Mouse (Mus musculus) lung, postnatal 4 days (tissue): ENCODE results near the gene Kank1.

Experiments used
- DNase-seq, 2 experiments: peaks; one replicate each; pipeline ENCODE4 v3.0.0; 2021

Kank1 gene

DNA sequence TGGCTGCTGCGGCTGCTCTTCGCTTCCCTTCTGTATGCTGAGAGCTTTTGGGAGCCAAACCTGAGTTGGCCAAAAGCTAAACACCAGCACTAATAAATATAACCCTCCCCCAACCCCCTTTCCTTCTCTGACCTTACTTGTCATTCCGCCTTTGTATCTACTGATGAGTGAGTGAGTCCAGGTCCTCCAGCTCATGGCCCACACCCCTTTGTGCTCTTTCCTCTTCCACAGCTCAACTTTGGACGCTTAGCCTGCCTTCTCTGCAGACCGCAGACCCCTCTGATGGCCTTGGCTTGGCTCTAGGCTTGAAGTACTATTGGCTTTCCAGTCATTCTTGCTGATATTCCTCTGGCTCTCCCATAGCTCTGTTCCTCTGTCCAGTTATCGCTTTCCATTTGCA is 16.4 kb downstream of the Kank1 start:
- DNase-seq = no peak

DNA sequence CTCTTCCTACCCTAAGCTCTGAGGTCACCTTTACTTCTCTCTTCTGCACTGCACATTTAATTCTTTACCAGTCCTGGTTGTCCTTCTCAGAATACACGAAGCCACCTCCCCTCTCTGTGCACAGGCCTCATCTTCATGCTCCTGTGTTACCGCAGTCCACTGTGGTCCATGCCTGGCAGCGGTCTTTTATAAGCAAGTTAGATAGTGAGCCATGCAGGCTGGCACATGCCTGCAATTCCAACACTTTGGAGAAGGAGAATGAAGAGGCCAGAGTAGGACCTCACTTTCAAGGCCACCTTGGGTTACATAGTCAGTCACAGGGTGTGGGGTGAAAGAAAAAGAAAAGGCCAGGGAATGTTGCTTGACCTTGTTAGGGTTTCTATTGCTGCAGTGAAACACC is 16.9 kb downstream of the Kank1 start:
- DNase-seq = no peak

DNA sequence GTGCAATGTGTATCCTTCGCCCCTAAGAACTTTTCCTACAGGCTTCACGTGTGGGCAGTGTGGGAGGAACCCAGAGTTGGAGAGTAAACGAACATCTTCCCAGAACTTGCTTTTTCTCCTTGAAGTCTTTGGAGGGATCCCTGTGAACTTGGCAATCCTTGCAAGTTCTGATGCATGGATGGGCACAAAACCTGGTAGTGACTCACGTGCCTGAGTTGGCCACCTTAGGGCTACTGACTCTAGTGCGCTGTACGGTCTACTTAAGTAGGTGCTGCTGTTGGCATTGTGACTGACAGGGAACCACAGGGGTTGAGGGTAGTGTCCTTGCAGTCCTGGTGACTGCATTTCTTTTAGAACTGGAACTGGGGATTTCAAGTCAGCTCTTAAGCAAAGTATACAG is 21.5 kb downstream of the Kank1 start:
- no peak for DNase-seq

DNA sequence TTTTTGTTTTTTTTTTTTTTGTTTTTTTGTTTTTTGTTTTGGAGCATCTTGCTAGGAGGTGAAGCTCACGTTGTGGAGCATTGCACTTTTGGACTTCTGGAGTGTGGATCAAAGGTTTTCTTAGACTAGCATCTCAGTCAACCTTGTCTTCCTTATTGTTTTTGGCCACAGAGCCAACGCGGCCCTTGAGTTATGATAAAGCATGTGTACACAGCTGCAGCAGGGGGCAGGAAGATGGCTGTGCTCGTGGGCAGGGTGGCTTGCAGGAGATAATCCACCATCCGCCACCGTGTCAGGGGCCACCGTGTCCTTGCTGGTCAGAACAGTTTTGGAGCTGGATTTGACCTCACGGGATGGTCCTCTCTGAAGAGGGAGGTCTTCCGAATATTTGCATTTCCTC is 29.4 kb downstream of the Kank1 start:
- DNase-seq = no peak

DNA sequence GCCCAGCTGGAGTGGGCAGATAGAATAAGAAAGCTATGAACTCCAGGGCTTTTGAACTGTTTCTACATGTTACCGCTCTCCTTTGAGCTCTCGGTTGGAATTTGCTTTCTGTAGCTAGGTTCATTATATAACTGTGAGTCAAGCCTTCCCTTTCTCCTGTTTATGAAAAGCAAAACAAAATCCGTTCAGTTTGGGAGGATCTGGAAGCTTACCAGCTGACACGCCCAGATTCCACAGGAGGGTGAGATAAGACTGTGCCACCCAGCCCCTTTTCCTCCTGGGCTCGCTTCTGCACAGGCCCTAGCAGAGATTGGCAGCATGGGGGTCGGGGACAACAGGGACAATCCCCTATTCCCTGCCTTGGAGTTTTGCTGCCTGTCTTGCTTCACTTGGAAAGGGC is 30.5 kb downstream of the Kank1 start:
- DNase-seq = peak; percentile 33 to 43

DNA sequence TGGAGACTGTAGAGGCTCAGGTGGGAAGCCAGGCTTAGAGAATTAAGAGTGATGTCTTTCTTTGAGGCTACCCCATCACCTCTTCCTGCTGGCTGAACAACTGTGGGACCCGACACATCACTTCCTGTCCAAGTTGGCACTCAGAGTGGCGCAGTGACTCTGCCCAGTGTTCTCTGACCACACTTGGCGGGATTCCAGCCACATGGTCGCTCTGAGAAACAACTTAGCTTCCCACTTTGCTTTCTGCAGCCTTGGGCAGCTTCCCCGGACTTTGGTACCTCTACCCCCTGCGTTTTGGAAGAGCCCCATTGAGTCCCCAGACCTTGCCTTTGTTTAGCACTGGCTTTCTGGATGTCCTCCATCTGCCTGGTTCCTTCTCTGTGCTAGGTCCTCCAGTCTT is 31.8 kb downstream of the Kank1 start:
- DNase-seq = peak; percentile 58 to 69

DNA sequence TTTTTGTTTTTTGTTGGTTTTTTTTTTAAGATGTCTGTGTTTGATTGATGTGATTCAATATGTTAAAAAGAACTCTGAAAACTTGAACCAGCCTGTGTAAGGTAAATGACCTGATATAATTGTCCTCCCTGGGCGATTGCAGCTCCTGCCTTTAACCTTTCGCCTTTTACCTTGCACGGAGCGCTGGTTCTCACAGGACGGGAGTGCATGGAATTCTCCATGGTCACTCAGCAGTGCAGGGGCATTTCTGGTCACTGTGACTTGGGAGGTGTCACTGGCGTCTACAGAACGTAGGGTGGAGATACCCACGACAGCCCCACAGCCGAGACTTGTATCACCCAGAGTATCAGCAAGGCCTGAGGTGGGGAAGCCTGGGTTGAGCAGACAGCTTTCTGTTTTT is 34.8 kb downstream of the Kank1 start:
- no peak for DNase-seq

DNA sequence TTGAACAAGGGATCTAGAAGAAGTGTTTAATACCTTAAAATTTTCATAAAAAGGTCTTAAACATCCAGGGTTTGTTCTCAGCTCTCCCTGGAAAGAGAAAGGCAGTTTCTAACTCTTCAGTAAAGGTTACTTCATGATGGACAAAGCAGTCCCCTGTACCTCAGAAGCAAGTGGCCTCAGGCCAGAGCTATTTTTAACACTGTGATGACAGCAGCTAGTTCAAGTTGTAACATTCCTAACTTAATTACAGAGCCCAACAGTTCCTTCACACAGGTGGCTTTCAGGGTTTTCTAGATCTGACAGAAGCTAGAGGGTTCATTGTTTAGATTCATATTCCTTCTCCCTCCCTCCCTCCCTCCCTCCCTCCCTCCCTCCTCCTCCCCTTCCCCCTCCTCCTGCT is 36.4 kb downstream of the Kank1 start:
- DNase-seq = no peak

DNA sequence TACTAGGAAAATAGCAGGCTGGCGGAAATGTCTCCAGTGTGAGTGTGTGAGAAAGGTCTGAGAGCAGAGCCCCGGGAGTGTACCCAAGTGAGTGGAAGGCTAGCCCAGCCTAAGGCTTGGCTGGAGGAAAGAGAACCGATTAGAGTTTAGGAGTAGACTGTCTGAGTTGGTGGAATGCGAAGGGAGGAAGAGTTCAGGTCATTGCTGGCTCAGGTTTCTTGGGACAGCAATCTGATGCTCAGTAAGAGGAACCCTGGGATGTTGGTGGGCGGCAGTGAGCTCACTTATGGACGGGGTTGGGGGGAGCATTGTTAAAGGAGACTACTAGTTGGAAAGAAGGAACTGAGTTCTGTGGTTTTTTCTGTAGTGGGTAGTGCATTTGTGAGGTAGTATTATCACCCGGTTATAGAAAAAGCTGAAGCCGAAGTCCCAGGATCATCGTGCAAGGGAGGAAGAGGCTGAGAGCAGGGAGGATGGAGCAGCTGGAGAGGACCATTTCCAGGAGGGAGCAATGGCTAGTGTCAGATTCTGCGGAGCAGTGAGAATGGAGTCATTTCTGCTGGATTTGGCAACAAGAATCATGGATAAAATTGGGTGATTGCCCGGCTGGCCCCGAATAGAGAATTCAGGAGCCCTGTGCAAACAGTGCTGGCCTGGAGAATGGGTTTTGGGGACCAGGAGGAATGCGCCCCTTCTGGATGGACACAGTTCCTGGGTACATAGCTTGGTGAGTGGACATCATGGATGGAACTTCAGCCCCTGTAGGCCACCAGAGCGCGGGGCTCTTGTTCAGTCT is 40.0 kb downstream of the Kank1 start:
- no peak for DNase-seq

DNA sequence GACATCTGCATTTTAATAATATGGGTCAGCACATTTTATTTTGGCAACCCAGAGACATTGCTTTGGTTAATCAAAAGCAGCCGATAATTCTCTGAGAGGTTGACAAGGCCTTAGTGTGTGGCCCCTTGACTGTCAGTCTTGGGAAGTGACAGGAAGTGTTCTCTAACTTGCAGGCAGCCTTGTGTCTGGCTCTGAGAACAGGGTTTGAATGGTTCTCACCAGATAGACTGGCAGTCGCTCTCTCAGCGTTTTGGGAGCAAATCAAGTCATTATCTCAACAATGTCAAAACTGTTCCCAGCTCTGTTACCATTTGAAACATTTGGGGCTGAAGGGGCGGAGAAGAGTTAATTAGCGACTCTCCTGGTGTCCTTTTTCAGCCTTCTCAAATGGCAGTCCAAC is 41.0 kb downstream of the Kank1 start:
- no peak for DNase-seq

DNA sequence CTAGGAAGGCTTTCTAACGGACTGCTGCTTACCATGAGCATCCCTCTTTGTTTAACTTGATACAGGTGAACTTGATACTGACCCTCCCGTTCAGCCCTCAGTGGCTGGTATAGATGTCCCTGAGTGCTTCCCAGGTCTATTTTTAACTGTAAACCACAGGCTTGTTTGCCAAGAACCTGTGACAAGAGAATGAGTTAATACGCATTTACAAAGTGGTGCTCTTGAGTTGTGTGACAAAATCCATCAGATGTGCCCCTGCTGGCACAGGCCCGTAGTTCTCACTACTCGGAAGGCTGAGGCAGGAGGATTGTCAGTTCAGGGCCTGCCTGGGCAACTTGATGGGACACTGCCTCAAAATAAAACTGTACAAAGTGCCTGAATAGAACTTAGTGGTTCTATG is 42.8 kb downstream of the Kank1 start:
- DNase-seq = no peak

DNA sequence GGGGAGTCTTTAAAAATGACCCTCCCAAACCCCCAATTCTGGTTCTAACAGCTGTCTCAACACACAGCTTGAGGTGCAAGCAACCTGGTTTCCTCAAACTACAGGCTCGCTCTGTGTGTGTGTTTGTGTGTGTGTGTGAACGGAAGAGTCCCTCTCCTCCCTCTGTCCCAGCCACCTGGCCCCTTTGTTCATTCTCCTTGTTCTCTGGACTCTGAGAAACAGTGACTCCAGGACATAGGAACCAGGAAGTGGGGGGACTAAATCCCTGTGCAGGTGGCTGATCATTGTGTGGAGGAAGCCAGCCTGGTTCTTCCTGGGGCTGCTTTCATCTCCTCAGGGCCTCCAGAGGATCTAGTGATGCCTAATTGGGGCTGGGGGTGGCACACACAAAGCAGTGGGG is 46.9 kb downstream of the Kank1 start:
- no peak for DNase-seq

DNA sequence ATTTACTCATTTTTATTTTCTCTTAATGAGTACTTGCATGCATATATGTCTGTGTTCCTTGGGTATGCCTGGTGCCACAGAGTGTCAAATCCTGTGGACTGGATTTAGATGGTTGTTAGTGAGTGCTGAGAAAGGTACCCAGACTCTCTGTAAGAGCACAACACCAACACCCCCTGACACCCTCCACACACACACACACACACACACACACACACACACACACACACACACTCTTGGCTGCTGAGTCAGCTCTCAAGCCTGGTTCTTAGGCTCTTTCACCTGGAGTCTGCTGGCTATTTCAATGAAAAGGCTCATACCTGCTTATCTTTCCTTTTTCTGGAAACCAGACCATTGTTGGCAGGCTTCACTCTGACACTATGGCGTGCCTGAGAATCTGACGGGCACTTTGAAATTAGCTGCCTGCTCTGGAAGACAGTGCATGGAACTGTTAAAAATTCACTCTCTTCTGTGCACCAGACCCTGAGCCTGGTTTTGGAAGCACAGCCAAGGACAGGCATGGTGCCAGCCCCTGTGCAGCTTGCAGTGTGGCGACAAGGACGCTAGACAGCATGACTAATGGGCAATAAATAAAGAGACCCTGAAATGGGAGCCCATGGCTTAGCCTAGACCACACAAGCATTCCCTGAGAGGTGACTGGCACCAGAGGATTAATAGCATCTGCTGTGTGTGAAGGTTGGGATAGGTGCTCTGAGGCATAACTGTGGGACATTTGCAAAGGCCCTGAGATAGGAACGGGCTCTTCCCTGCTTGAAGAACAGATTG is 49.2 kb downstream of the Kank1 start:
- peak in 1 of 2 experiments; percentile 43 for DNase-seq

DNA sequence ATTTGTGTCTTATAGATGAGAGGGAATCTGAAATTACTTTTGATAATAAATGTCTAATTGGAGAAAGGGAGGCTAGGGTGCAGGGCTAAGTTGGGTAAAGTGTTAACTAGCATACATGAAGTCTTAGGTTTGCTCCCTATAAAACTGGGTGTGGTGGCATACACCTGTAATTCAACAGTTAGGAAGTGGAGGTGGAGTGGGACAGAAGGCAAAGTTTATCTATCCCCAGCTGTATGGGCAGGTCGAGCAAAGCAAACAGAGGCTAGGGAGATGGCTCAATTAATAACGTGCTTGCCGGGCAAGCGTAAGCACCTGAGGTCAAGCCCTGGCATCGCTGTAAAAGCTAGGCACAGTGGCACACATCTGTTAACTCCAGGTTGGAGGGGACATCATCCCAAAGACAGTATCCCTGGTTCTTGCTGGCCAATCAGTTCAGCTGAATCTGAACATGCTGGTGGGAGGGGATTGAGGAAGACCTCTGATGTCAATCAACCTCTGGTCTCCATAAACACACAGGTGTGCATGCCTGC is 54.3 kb downstream of the Kank1 start:
- no peak for DNase-seq

DNA sequence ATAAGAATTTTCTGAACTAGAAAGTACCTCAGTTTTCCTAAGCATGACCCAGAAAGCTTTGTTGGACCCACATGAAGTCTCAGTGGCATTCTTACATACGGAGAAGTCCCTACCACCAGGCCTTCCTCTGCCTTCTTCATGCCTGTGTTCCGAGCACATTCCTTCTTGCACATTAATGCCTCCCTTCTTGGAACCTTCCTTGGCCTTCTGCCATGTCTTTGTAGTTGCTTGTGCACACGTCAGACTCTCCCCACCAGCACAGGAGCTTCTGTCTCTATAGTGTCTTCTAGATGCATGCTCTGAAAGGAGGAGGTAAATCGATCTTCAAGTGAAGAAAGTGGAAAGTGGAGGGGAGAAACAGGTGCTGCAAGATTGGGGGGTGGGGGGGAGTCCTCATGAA is 58.4 kb downstream of the Kank1 start:
- no peak for DNase-seq

DNA sequence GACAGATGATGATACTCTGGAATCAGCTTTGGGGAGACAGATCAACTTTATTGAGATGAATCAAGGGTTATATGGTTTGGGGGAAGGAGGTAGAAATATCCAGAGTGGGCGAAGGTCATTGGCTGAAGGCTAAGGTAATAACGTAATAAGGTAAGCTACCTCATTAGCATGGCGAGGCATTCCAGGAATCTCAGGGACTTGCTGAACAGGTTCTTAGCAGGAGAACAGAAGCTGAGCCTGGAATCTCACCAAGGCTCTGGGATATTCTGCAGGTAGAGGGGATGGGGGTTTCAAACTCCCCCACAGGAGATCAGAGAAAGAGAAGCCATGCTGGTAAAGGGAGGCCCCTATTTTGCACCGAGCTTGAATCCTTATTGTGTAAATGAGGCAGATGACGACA is 60.5 kb downstream of the Kank1 start:
- DNase-seq = no peak

DNA sequence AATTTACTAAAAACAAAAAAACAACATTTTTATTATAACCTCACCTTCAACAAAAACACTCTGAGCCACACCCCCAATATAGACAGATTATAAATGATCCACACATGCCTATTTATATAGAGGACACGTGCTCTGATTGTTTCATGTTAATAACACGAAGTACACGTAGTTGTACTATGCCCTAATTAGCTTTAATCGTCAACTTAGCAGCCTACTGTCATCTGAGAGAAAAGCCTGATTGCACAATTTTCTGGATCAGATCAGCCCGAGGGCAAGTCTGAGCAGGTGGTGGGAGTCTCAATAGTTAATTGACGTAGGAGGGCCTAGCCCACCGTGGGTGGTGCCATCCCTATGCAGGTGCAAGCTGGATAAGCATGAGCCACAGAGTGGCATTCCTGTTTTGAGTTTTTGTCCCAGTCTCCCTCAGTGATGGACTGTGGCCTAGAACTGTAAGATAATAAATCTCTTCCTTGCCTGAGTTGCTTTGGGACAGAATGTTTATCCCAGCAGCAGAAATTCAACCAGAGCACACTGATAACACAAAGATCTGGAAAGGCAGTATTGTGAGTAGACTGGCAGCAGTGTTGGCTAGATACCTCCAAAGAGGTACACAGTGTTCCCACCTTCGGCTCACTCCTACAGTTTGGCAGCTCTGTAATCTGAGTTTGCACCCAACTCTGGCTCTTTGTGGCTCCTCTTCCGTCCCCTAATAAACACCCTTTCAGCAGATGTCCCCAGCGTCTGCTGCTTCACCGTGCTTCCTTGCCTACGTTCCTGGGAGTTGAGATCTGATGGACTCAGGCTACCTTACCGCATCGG is 63.3 kb downstream of the Kank1 start:
- DNase-seq = no peak

DNA sequence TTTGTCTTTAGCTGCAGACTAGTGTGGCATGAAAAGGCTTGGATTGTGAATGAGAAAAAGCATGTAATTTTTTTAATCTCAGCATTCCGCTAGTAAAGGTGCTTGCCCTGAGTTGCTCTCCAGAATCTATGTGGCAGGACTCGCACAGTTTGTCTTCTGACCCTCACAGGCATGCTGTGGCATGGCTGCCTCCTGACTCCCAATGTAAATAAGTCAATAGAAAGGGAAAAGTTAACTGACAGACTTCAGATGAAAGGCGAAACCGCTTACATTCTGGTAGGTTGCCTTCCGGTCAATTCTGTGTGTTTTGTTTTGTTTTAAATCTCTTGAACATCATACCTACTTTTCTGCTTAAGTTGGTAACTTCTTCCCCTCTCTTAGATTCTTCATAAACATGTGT is 64.4 kb downstream of the Kank1 start:
- no peak for DNase-seq

DNA sequence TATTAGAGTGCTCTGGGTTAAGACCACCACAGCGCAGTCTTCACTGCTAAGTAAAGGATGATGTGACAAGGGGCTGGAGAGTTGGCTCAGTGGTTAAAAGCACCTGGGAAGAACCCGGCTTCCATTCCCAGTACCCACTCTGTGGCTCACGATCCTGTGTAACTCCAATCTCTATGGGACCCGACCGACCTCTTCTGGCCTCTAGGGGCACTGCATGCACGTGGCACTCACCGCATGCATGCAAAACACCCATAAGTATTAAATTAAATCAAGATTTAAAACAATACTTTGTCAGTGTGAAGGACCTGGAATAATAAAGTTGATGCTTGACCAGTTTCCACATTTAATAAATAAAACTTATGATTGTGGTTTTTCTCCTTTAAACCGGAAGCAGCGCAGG is 69.5 kb downstream of the Kank1 start:
- DNase-seq = no peak

DNA sequence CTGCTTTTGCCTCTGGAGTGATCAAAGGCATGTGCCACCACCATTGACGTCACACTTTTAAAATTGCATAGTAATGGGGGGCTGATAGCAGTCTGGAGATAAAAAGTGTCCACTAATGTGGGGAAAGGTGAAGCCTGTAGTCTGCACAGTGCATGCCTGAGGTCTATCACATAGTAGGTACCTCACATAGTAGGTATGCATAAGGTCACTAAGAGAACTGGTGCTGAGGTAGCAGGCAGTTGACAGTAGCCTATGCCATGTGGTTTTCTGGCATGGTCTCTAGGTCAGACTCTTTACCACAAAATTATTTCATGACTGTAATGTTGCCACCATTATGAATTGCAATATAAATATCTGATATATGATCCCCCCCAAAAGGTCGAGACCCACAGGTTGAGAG is 71.4 kb downstream of the Kank1 start:
- no peak for DNase-seq

DNA sequence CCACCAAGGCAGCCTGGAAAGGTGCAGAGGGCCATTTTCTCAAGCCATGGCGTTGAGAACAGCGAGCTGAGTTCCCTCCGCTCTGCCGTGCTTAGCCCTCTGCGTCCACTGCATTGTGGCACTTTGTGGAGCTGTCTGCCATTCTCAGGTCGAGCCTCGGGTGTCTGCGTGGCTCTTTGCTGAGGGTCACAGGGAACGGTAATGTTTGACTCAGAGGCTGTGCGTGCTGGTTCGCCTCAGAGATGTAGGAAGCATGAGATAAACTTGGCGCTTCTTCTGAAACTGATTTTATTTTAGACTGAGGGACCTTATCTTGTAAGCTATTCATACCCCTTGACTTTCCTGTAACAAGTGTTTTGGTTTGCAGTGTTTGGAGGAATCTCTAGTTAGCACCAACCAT is 72.0 kb downstream of the Kank1 start:
- no peak for DNase-seq

DNA sequence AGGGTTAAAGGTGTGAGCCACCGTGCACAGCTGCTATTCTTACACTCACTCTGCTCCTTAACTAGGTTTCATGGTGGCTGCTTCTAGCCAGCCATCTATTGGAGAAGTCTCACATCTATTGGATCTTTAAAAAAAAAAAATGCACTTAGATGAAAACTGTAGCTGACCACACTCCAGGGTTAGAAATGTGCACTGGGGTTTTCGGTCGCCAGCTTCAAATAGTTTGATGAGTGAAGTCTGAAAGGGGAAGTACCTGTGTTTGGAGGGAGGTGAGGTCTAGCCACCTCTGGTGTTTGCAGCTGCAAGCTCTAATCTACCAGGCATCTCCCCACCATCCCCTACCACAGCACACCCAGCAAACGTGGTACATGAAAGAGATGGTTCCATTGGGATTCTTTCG is 74.2 kb downstream of the Kank1 start:
- DNase-seq = no peak

DNA sequence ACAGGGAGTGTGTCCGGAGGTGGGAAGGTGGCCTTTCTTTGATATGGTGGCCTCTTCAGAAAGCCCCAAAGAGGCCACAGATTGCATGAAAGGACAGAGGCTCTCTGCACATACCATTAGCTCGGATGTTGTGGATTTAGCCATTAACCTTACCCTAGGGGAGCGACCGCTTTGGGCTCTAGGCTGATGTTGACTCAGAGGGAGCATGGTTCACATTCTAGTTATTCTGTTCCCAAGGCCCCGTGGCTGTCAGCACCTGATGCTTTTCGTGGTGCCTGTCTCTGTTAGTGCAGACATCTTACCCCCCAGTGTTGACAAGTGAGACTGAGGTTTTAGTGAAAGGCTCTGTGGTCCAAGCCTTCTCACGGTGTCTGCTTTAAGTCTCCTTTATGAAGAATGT is 74.9 kb downstream of the Kank1 start:
- DNase-seq = no peak
